Mouse (Mus musculus): ENCODE results near the gene Akap6.
A peak's percentile ranks its signal among the peaks of the same experiment; 100 is the strongest.

The Akap6 gene

DNA sequence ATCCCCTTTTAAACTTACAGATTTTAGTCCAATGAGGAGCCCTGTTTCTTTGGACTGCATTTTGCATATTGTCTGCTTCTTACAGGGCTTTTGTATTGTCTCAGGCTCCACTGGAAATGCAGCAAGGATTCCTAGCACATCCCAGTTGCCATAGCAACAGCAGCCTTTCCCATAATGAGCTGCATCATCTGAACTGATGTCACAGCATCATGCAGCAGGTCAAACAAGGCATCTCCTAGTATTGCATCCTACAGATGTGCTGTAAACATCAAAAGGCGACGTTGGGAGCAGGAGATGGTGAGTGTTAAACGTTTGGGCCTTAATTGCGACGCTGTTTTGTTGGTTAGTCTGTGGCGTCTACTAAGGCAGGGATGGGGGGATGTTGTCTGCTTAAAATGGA lies at the start of gene Akap6:
Gene Akap6 (plus strand): TSS at position 238 of the 400 bp plus-strand sequence.
- no peak for DNase-seq

GRCm38 (mm10) chr12:52662907-52663790 lies 36.0 kb upstream of the Akap6 start:
- DNase-seq: no peak

- no peak for DNase-seq
Observed at GRCm38 (mm10) chr12:52664944-52665343, 34.2 kb upstream of the Akap6 start.

- DNase-seq: no peak
Observed at GRCm38 (mm10) chr12:52671436-52671835, 27.7 kb upstream of the Akap6 start.

DNA sequence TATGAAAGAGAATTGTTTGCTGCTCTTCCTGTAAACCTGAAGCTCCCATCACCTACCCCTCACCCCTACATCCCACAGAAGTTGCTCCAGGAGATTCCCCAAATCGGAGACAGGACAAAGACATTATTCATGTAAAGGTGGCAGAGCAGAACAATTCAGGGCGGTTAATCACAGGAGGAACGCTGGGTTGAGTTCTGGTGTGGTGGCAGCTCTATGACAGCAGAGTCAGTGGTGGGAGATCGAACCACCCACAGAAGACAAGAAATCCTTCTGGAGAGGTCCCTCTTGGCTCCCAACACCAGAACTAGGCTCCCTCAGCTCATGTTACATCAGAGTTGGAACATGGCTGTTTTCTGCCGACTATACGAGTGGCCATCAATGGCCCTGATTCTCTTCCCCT lies 27.2 kb upstream of the Akap6 start:
- no peak for DNase-seq

DNA sequence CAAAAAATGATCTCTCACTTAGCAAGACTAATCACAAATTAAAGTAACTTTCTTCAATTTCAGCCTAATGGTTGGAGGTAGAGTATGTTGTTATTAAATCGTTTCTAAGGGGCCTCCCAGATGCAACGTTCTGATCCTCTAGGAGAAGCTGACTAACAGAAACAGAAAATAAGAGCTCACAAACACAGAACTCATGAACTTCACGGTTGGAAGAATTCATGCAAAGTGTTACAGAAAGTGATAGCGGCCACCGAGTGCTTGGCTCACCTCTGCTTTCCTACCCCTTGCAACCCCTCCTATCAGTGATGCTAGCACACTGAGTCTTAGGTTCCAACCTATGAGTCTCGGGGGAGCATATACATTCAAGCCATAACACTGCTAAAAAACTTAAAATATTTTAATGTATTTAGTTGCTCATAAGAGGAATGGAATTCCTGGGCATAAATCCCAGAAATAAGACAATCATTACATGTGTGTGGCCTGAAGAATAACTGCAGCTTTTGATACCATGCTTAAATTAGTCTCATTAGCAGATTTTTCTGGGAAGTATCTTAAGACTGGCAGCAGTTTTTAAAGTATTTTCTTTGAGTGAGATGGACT lies 25.7 kb upstream of the Akap6 start:
- no peak for DNase-seq

GRCm38 (mm10) chr12:52675010-52675409 lies 24.2 kb upstream of the Akap6 start:
- DNase-seq: no peak

DNA sequence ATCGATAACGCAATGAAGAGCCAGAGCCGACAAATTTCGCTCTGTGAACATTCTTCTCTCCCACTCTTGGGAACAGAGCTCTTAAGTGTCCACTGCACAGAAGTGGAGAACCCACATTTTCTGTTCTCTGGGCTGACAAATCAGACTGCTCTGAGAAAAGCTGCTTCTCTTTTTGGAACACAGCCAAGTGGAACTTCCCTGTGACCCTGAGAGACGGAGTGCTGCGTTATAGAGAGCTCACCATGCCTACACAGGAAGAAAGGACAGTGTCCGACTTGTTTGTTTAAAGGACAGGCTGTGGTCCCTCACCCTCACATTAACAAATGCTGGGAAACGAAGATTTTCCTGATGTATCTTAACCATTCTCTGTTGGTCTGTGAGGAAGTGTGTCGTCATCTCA lies 11.8 kb upstream of the Akap6 start:
- DNase-seq: no peak

GRCm38 (mm10) chr12:52688712-52689111 lies 10.5 kb upstream of the Akap6 start:
- no peak for DNase-seq

- DNase-seq: no peak
Observed at GRCm38 (mm10) chr12:52691552-52691951, 7.6 kb upstream of the Akap6 start.

- no peak for DNase-seq
Observed at GRCm38 (mm10) chr12:52692290-52692974, 6.8 kb upstream of the Akap6 start.

DNA sequence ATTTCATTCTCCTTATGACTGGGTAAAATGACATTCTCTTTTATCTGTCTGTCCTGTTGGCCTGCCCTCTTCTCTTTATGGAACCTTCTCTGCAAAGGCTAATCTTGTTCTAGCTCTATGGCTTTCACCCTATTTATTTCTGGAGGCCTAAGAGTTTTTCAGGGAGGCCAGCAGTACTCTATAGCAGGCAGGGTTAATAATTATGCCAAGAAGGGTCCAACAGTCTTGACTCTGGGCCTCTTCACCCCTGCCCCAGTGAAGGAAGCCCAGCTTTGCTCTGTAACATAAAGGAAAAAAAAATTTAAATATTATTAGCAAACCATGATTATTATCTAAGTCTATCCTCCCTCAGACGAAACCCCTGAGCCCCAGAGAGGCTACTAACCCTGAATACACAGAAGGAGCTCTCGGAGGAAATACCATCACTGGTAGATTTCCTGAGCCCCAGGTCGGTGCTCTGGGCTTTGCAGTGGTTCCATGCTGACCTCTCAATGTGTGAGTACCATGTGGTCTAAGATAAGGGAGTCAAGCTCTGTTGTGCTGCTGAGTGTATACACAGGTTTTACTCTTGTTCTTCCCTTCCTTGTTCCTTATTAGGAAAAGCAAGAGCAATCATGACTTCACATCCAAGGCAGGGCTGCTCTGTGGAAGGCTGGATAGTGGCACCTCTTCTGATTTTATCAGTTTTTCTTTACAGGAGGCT lies 1.6 kb upstream of the Akap6 start:
- DNase-seq: no peak

GRCm38 (mm10) chr12:52698276-52698930 lies 780 bp upstream of the Akap6 start:
- DNase-seq: no peak

- DNase-seq: no peak
Observed at GRCm38 (mm10) chr12:52699961-52700696, 946 bp downstream of the Akap6 start.

- no peak for DNase-seq
Observed at GRCm38 (mm10) chr12:52700697-52701191, 1.6 kb downstream of the Akap6 start.

DNA sequence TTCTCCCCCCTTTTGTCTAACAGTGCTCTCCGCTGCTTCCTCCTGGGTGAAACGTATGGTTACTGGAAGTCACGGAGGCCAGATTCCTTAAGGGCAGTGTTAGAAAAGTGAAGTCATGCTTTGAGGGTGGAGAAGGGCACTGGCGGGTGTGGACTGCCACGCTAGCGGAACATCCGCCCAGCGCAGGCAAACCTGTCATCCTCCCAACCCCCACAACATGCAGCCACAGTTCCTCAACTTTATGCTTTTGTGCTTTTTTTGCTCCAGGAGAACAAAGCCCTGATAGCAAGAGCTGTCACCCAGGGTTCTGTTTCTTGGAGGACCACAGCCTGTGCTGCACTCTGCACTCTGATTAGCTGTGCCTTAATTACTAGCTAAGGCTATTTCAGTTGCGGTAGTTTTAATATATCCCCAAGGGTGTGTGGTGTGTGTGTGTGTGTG lies 2.0 kb downstream of the Akap6 start:
- DNase-seq: peak; percentile 4

GRCm38 (mm10) chr12:52702368-52702967 lies 3.3 kb downstream of the Akap6 start:
- DNase-seq: no peak

GRCm38 (mm10) chr12:52704081-52704480 lies 4.9 kb downstream of the Akap6 start:
- DNase-seq: no peak

GRCm38 (mm10) chr12:52704810-52705209 lies 5.6 kb downstream of the Akap6 start:
- DNase-seq: no peak

DNA sequence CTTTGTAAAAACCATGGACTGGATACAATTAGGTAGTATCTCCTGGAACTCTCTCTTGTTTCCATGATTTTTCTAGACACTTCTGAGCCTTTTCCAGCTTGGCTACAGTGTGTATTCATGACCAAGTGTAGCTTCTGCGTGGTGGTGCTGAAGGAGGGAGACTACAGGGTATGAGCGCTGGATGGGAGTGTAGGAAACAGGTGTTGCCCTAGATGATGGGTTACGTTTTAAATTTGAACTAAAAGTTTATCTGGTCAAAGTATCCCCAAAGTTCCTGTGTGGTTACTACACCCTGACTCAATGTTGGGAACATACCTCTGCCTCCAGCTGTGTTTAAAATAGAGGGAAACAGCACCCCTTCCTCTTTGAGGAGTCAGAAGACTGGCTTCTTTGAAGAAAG lies 12.2 kb downstream of the Akap6 start:
- DNase-seq: no peak
